Mouse (Mus musculus) megakaryocyte, embryonic 14.5 days (primary cell): ENCODE data around the gene Trip10. TPM values are rescaled to one million over a fixed set of nuclear protein-coding genes. Genes with fewer than 3 reads are reported as not detected.
A peak's percentile ranks its signal among the peaks of the same experiment; 100 is the strongest.

ENCODE experiments used
- H3K27me3 ChIP-seq: replicated peaks from 2 replicates; pipeline ENCODE3; 2012; ENCODE audit warnings: inconsistent platforms
- H3K36me3 ChIP-seq: replicated peaks from 2 replicates; pipeline ENCODE3; 2012; ENCODE audit warnings: low read length, inconsistent platforms, mixed read lengths
- H3K4me1 ChIP-seq: 2 replicates; pipeline ENCODE4 v1.6.1; 2012; ENCODE audit warnings: inconsistent platforms
- H3K4me3 ChIP-seq: replicated peaks from 2 replicates; pipeline ENCODE3; 2012; ENCODE audit warnings: moderate library complexity, mild to moderate bottlenecking, inconsistent platforms
- H3K9me3 ChIP-seq: 2 replicates; pipeline ENCODE4 v1.6.1; 2012; ENCODE audit warnings: inconsistent platforms
- FLI1 ChIP-seq: IDR thresholded peaks from 2 replicates; pipeline ENCODE4 v1.6.1; 2012; ENCODE audit warnings: low read length, inconsistent platforms, mixed read lengths
- GATA1 ChIP-seq: IDR thresholded peaks from 3 replicates; pipeline ENCODE4 v1.6.1; 2012; ENCODE audit warnings: mixed read lengths, low read length, inconsistent platforms, borderline replicate concordance
- polyA plus RNA-seq: library from polyadenylated mRNA; stranded (reverse); fragments of >175 nt; gene quantifications from 2 replicates; pipeline ENCODE4 v1.2.3, GENCODE M21; 2012; ENCODE audit warnings: low replicate concordance; ENCODE audit not compliant: insufficient read depth

Trip10 gene
- polyA plus RNA-seq, 1 experiment, result 45.7 TPM

DNA sequence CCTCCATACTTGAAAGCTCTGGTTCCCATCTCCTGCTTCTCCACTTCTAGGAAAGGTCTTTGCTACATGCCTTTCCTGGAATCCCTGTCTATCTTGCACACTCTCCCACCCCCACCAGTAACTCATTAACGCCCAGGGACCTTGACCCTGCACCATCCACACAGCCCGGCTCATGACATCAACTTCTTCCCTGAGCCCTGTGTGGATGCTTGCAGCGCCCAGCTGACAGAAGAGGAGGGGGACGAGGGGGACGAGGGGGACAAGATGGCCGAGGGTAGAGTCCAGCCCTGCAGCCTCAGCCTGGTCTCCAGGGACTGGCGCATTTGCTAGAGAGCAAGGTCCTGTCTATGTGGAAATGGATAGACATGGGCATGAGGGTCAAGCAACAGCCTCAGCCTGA, 16.2 kb upstream of the Trip10 start:
- Histone ChIP-seq H3K9me3 (no peaks in the 10 kb centered on the region), H3K4me3 (no peak overlapping the region), H3K4me1 (peaks cover 48% of the 10 kb centered on the region), H3K36me3 (peaks cover 44% of the 10 kb centered on the region), H3K27me3 (peaks cover 16% of the 10 kb centered on the region)
- TF ChIP-seq GATA1 (no peak), FLI1 (no peak)

DNA sequence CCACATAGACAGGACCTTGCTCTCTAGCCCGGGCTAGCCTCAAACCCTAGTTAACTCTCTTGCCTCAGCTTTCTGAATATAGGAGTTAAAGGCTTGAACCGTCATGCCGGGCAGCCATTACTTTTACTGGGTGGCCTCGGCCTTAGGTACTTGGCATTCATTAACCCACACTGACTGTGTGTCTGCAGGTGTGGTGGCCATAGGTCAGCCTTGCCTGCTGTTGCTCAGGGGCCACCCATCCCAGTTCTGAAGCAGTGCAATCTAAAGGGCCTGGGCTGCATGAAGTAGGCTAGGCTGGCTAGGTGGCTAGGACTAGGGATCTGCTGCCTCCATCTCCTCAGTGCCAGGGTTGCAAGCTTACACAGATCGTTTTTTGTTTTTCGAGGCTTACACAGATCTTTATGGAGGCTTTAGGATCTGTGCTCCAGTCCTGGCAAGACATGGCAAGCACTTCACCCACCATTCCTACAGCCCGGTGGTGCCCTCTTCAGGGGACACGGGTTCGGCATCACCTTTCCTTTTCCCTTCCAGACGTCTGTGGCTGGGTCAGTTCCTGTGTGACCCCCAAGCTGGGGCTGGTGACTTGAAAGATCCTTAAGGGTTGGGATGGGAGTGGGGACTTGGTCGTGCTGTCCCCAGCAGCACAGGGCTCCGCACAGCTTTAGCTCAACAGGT, 14.9 kb upstream of the Trip10 start:
- Histone ChIP-seq H3K9me3 (no peaks in the 10 kb centered on the region), H3K4me3 (no peak overlapping the region), H3K36me3 (peaks cover 49% of the 10 kb centered on the region), H3K4me1 (peaks cover 34% of the 10 kb centered on the region), H3K27me3 (peaks cover 14% of the 10 kb centered on the region)
- TF ChIP-seq FLI1, result no peak
- no peak for TF ChIP-seq GATA1

DNA sequence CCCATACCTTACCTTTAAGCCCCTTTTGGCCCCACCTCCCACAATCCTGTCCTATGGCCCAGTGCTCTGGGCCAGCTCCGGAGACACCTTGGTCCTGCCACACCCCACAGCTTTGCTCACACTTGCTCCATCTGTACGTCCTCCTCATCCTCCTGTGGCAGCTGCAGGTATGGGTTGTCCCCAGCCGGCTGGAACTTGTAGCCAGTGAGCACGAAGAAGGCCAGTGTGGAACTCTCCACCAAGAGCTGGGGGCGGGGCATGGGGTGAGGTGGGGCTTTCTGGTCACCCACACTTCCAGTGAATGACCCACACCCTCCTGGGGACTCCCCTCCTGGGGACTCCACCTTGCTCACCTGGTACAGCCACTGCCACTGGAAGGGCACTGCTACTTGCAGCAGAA, 13.5 kb upstream of the Trip10 start:
- H3K9me3 ChIP-seq, result no peaks in the 10 kb centered on the region
- peaks cover 49% of the 10 kb centered on the region for H3K36me3 ChIP-seq
- TF ChIP-seq FLI1 (no peak), GATA1 (no peak)
- no peak overlapping the region for H3K4me3 ChIP-seq
- peaks cover 24% of the 10 kb centered on the region; the same call in 1 of the 2 replicates for H3K4me1 ChIP-seq
- peaks cover 6% of the 10 kb centered on the region for H3K27me3 ChIP-seq

DNA sequence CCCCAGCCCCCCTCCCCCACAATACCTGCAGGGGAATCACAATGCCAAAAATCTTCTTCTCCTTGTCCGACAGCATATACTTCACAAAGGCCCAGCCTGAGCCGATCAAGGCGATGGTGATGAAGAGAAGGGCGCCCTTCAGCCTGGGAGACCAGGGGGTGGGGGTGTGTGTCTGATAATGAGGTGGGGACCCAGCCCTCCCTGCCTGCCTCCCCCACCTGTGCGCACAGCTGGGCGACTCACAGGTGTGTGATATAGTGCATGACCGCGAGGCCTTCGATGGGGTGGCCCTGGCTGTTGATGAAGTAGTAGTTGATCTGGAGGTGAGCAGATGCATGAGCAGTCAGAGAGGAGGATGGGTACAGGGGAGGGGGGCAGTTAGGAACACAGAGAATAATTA, 12.1 kb upstream of the Trip10 start:
- Histone ChIP-seq H3K9me3 (peaks cover 5% of the 10 kb centered on the region; the same call in 1 of the 2 replicates), H3K4me3 (no peak overlapping the region), H3K36me3 (peaks cover 58% of the 10 kb centered on the region), H3K4me1 (peaks cover 13% of the 10 kb centered on the region; the same call in 1 of the 2 replicates), H3K27me3 (peaks cover 6% of the 10 kb centered on the region)
- TF ChIP-seq FLI1, result no peak
- no peak for TF ChIP-seq GATA1

DNA sequence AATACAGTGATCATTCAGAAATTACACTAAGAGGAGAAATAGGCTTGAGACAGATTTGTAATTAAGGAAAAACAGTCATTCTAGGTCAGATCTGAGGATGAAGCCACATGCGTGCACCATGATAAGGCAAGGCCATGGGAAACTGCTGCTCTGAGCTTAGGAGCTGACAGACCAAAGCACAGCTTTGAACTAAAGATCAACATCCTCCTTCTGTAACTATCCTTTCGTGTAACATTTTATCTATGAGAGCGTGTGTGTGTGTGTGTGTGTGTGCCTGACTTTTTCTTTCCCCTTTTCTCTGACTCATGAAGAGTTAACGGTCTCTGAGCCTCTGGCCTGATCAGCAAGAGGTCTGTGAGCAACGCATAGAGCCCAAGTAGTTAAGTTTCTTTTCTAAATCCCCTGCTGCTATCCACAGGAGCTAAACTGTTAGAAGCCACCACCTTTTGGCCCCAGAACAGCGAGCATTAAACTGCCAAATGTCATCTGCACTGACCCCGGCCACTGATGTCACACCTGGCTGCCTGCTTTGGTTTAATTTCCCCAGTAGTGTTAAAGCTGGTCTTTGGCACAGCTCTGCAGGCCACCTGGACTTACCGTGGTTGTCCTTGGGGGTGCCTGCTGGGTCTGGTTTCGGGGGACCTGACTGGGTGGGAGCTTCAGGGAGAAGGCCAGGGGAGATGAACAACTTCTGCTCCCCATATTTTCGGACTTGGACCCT, 5.4 kb upstream of the Trip10 start:
- Histone ChIP-seq H3K27me3 (no peaks in the 10 kb centered on the region), H3K36me3 (peaks cover 48% of the 10 kb centered on the region), H3K4me1 (peaks cover 41% of the 10 kb centered on the region), H3K4me3 (no peak overlapping the region), H3K9me3 (peaks cover 5% of the 10 kb centered on the region; the same call in 1 of the 2 replicates)
- no peak for TF ChIP-seq FLI1
- no peak for TF ChIP-seq GATA1

DNA sequence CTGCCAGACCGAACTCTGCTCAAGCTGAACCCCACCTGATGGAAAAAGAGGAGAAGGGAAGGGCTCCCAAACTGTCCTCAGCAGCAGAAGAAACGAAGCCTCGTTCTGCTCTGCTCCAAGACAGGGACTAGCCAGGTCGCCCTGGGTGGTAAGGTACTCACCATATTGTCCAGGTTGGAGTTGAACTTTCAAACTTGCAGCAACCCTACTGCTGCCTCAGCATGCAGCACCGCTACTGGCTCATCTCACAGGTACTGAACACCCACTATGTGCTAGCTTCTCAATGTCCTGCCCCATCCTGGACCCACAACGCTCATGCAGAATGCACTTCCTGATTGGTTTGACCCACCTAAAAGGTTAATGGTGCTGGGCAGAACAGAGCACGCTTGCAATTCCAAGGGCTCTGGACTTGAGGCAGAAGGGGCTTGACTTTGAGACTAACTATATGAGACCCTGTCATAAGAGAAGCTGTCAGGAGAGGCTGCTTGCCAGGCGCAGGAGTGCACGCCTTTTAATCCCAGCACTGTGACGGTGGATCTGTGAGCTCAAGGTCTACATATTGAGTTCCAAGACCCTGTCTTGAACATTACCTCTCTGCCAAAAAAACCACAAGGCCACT, 3.8 kb upstream of the Trip10 start:
- TF ChIP-seq FLI1 (no peak), GATA1 (no peak)
- Histone ChIP-seq H3K4me3 (peak overlapping the region; percentile 42), H3K36me3 (peaks cover 48% of the 10 kb centered on the region), H3K27me3 (no peaks in the 10 kb centered on the region), H3K9me3 (peaks cover 5% of the 10 kb centered on the region; the same call in 1 of the 2 replicates), H3K4me1 (peaks cover 52% of the 10 kb centered on the region)

DNA sequence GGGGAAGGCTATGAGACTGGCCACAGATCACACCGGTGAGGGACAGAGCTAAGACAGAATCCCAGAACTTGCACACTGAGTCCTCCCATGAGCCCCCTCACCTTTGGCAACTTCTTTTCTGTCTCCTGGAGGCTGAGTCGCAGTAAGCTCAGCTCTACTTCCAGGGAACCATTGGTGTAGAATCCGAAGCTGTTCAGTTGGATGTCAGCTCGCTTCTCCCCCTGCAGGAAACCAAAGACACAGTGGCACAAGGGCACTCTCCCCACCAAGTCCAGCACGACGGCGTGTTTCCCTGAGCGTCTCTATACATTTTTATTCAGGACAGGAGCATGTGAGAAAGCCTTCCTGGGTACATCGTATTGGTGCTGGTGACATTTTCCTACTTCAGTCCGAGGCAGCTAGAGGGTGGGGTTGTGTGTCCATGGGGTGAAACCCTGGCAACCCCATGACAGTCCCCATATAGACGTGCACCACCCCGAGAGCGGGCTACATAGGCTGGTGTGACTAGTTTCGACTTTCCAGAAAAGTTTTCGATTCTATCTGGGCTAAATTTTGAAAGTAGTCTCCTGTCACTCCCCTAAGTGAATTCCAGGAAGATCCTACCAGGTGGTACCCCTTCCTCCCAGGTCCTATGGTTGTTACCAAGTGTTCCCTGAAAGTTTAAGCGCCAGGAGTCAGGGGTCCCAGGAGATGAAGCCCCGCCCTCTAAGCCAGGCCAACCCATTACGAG, 2.4 kb upstream of the Trip10 start:
- Histone ChIP-seq H3K36me3 (peaks cover 48% of the 10 kb centered on the region), H3K4me3 (peak overlapping the region; percentile 100), H3K4me1 (peaks cover 66% of the 10 kb centered on the region), H3K27me3 (no peaks in the 10 kb centered on the region), H3K9me3 (peaks cover under 1% of the 10 kb centered on the region; the same call in 1 of the 2 replicates)
- TF ChIP-seq FLI1, result no peak
- no peak for TF ChIP-seq GATA1

DNA sequence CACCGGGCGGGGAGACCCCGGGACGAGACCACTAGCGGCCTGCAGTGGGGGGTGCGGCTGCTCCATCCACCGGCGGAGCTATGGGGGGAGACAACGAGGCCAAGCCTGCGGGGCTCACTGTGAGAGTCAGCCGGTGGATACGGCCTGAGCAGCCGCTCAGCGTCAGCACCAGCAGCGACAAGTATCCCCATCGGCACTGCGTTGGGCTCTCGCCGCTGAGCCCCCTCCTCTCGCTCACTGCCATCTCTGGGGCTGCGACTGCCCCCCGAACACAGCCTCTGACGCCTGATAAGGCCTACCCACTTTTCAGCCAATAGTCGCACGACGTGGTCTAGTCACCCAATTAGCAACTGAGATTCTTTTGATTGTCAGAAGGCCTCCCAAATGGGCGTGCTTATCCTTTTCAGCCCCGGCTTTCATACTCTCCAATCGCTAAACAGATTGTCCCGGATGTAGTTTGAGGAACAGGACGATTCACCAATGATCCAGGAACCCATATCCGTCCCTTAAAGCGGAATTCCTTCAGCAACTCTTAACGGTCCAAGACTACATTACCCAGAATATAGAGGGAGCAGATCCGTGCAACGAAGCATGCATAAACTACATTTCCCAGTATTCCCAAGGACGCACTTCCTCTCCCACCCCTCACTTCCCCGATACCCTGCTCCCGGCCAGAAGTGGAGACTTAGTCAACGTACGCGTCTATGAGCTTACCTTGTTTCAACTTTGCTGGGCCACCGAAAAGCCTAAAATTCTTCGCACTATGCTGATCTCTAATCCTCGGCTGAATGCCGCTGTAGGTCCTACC, 1.7 kb upstream of the Trip10 start:
- peaks cover 73% of the 10 kb centered on the region for H3K4me1 ChIP-seq
- peaks cover 46% of the 10 kb centered on the region for H3K36me3 ChIP-seq
- no peaks in the 10 kb centered on the region for H3K9me3 ChIP-seq
- H3K4me3 ChIP-seq, result peak overlapping the region; percentile 100
- no peaks in the 10 kb centered on the region for H3K27me3 ChIP-seq
- TF ChIP-seq GATA1 (no peak), FLI1 (peak; percentile 11; the same call in 1 of the 2 replicates)
